Comparison of ENCODE assay signal across 8 mouse cellular contexts in the genomic region with DNA sequence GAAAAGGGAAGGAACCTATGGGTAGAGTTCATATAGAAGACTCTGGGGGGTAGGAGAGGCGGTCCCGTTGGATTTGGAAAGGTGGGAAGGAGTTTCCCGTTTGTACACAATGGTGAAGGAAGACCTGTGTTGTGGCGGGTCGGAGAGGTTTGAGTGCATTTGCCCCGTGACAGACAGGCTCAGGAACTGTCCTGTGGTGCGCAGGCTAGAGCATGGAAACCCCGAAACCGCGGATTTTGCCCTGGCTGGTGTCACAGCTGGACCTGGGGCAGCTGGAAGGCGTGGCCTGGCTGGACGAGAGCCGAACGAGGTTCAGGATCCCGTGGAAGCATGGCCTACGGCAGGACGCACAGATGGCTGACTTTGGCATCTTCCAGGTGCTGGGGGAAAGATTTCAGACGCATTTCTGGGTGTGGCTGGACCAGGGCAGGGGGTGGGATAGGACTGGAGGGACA. TPM values are rescaled to one million over a fixed set of nuclear protein-coding genes. Genes with fewer than 3 reads are reported as not detected.
DNase-seq lines count a peak whose midpoint lies in the region; ATAC-seq lines count a peak whose summit lies in the region.

A gene (minus strand): TSS at position 212 of the 455 bp plus-strand sequence.

- no peaks in the 10 kb centered on the region for H3K27me3 ChIP-seq in forebrain, embryonic 15.5 days
- H3K27me3 ChIP-seq in hindbrain, embryonic 10.5 days (ENCODE audit: insufficient read depth, poor library complexity, severe bottlenecking) = no peaks in the 10 kb centered on the region
- H3K27me3 ChIP-seq in limb, embryonic 12.5 days = no peaks in the 10 kb centered on the region
- no peaks in the 10 kb centered on the region for H3K27me3 ChIP-seq in midbrain, embryonic 13.5 days

- H3K4me1 ChIP-seq in forebrain, embryonic 15.5 days = peaks cover 26% of the 10 kb centered on the region
- H3K4me1 ChIP-seq in hindbrain, embryonic 10.5 days (replicated peaks) = peaks cover 40% of the 10 kb centered on the region
- peaks cover 33% of the 10 kb centered on the region for H3K4me1 ChIP-seq in limb, embryonic 12.5 days (replicated peaks)
- peaks cover 33% of the 10 kb centered on the region for H3K4me1 ChIP-seq in midbrain, embryonic 13.5 days (replicated peaks)

- peak within 1 kb of the TSS; percentile 82 for H3K27ac ChIP-seq in forebrain, embryonic 15.5 days (replicated peaks)
- H3K27ac ChIP-seq in hindbrain, embryonic 10.5 days = peak within 1 kb of the TSS; percentile 95
- peak within 1 kb of the TSS; percentile 90 for H3K27ac ChIP-seq in limb, embryonic 12.5 days
- H3K27ac ChIP-seq in midbrain, embryonic 13.5 days = peak within 1 kb of the TSS; percentile 30

- 3% methylated on average over 18 of the region's 18 CpGs for WGBS in forebrain, embryonic 15.5 days
- WGBS in hindbrain, embryonic 10.5 days = 5% methylated on average over 18 of the region's 18 CpGs
- WGBS in limb, embryonic 12.5 days = 1% methylated on average over 18 of the region's 18 CpGs
- 5% methylated on average over 18 of the region's 18 CpGs for WGBS in midbrain, embryonic 13.5 days

- peak within 1 kb of the TSS; percentile 63 for H3K4me3 ChIP-seq in forebrain, embryonic 15.5 days
- peak within 1 kb of the TSS; percentile 76 for H3K4me3 ChIP-seq in hindbrain, embryonic 10.5 days
- peak within 1 kb of the TSS; percentile 58 for H3K4me3 ChIP-seq in limb, embryonic 12.5 days (replicated peaks)
- peak within 1 kb of the TSS; percentile 50 for H3K4me3 ChIP-seq in midbrain, embryonic 13.5 days (replicated peaks)

- peak within 1 kb of the TSS; percentile 76 for H3K4me2 ChIP-seq in forebrain, embryonic 15.5 days (replicated peaks)
- H3K4me2 ChIP-seq in limb, embryonic 12.5 days = peak within 1 kb of the TSS; percentile 94
- peak within 1 kb of the TSS; percentile 69 for H3K4me2 ChIP-seq in midbrain, embryonic 13.5 days (replicated peaks)

- ATAC-seq in cerebellum, adult (ENCODE audit: insufficient number of reproducible peaks, low FRiP score, low TSS enrichment) = no peak
- no peak for ATAC-seq in forebrain, embryonic 15.5 days (replicated peaks)
- ATAC-seq in limb, embryonic 12.5 days (ENCODE audit: insufficient number of reproducible peaks, insufficient read depth, low FRiP score, low TSS enrichment, low read depth) = no peak
- ATAC-seq in midbrain, embryonic 13.5 days = no peak

- H3K36me3 ChIP-seq in forebrain, embryonic 15.5 days = peaks cover 34% of the 10 kb centered on the region
- peaks cover 70% of the 10 kb centered on the region for H3K36me3 ChIP-seq in hindbrain, embryonic 10.5 days
- H3K36me3 ChIP-seq in limb, embryonic 12.5 days = peaks cover 72% of the 10 kb centered on the region
- peaks cover 46% of the 10 kb centered on the region for H3K36me3 ChIP-seq in midbrain, embryonic 13.5 days

- no peaks in the 10 kb centered on the region for H3K9me3 ChIP-seq in forebrain, embryonic 15.5 days
- no peaks in the 10 kb centered on the region for H3K9me3 ChIP-seq in hindbrain, embryonic 10.5 days
- H3K9me3 ChIP-seq in limb, embryonic 12.5 days = no peaks in the 10 kb centered on the region
- no peaks in the 10 kb centered on the region for H3K9me3 ChIP-seq in midbrain, embryonic 13.5 days

- DNase-seq in cerebellum, adult 9-11 months = peak; percentile 76
- no peak for DNase-seq in adrenal gland, postnatal 4 days (ENCODE audit: low spot score in 2 of 2)
- peak; percentile 42 for DNase-seq in hindbrain, embryonic 10.5 days (ENCODE audit: low spot score)
- peak; percentile 53 for DNase-seq in thymus, postnatal 4 days

- peak within 1 kb of the TSS; percentile 66 for H3K9ac ChIP-seq in forebrain, embryonic 15.5 days (replicated peaks)
- H3K9ac ChIP-seq in limb, embryonic 12.5 days (replicated peaks) = peak within 1 kb of the TSS; percentile 79
- H3K9ac ChIP-seq in midbrain, embryonic 13.5 days (replicated peaks) = peak within 1 kb of the TSS; percentile 74

RNA-seq across cellular contexts. Expression of the gene that starts here (rescaled TPM):
- 10 to 100 TPM; 23.8 to 28.5 TPM for total RNA-seq in adrenal gland, postnatal 4 days (2021)
- polyA plus RNA-seq in forebrain, embryonic 15.5 days (2015; fragmentation: Nextera tagmentation; extraction: Ambion mirVana) = 19.2 and 21.8 TPM in 2 replicates
- 69.6 and 73.9 TPM in 2 replicates for polyA plus RNA-seq in hindbrain, embryonic 10.5 days (2016; fragmentation: Nextera tagmentation; extraction: Ambion mirVana)
- polyA plus RNA-seq in limb, embryonic 12.5 days (2016; fragmentation: Nextera tagmentation; extraction: Ambion mirVana) = 87.3 and 96.8 TPM in 2 replicates
- polyA plus RNA-seq in midbrain, embryonic 13.5 days (2015; fragmentation: Nextera tagmentation; extraction: Ambion mirVana) = 21.3 and 21.6 TPM in 2 replicates

Comparison
In these comparisons a context has a peak if more than half of its experiments do, and no peak if none do; other contexts are left out.
1. DNase-seq: peak in cerebellum, adult 9-11 months (single experiment), hindbrain, embryonic 10.5 days (single experiment) and thymus, postnatal 4 days (single experiment); none in adrenal gland, postnatal 4 days (0 of 2).
2. H3K27ac ChIP-seq: peak in every context shown above with its lines; median percentile 95 in hindbrain, embryonic 10.5 days; 90 in limb, embryonic 12.5 days; 82 in forebrain, embryonic 15.5 days; 30 in midbrain, embryonic 13.5 days.
3. Peak in every context shown above with its lines, with median percentiles within 50 percentile points of each other: H3K4me2 ChIP-seq, H3K4me3 ChIP-seq and H3K9ac ChIP-seq.